Mouse (Mus musculus) brain, embryonic 18.5 days (tissue): Measurements from ENCODE around the gene Fbxl3.

Source experiments
- DNase-seq: peaks from one replicate; pipeline ENCODE4 v3.0.0-alpha.2; 2012; ENCODE audit warnings: low read depth, low spot score

Gene Fbxl3

GRCm38 (mm10) chr14:103099238-103099933 is at the start of gene Fbxl3:
Gene Fbxl3 (minus strand): TSS chr14:103099566.
- peak; percentile 40 for DNase-seq

GRCm38 (mm10) chr14:103131991-103132390 is 32.6 kb upstream of the Fbxl3 start:
- no peak for DNase-seq

GRCm38 (mm10) chr14:103125756-103126155 is 26.4 kb upstream of the Fbxl3 start:
- DNase-seq, result no peak

- no peak for DNase-seq
Observed at GRCm38 (mm10) chr14:103114994-103115670, 15.8 kb upstream of the Fbxl3 start.

GRCm38 (mm10) chr14:103112606-103113363 is 13.4 kb upstream of the Fbxl3 start:
- no peak for DNase-seq

GRCm38 (mm10) chr14:103109971-103110370 is 10.6 kb upstream of the Fbxl3 start:
- no peak for DNase-seq

GRCm38 (mm10) chr14:103106301-103106700 is 6.9 kb upstream of the Fbxl3 start:
- DNase-seq, result no peak

GRCm38 (mm10) chr14:103102731-103103335 is 3.5 kb upstream of the Fbxl3 start:
- DNase-seq, result no peak

- no peak for DNase-seq
Observed at GRCm38 (mm10) chr14:103102246-103102645, 2.9 kb upstream of the Fbxl3 start.

- DNase-seq, result no peak
Observed at GRCm38 (mm10) chr14:103101171-103101570, 1.8 kb upstream of the Fbxl3 start.

GRCm38 (mm10) chr14:103100296-103100695 is 930 bp upstream of the Fbxl3 start:
- no peak for DNase-seq

GRCm38 (mm10) chr14:103098587-103099235 is 655 bp downstream of the Fbxl3 start:
- peak; percentile 28 for DNase-seq

- no peak for DNase-seq
Observed at GRCm38 (mm10) chr14:103098213-103098586, 1.2 kb downstream of the Fbxl3 start.

GRCm38 (mm10) chr14:103096621-103097020 is 2.7 kb downstream of the Fbxl3 start:
- DNase-seq, result no peak

GRCm38 (mm10) chr14:103095826-103096225 is 3.5 kb downstream of the Fbxl3 start:
- DNase-seq, result no peak

GRCm38 (mm10) chr14:103095036-103095435 is 4.3 kb downstream of the Fbxl3 start:
- DNase-seq, result no peak

- DNase-seq, result no peak
Observed at GRCm38 (mm10) chr14:103093670-103094069, 5.7 kb downstream of the Fbxl3 start.

- DNase-seq, result no peak
Observed at GRCm38 (mm10) chr14:103093236-103093635, 6.1 kb downstream of the Fbxl3 start.

GRCm38 (mm10) chr14:103088624-103089023 is 10.7 kb downstream of the Fbxl3 start:
- DNase-seq, result no peak

- no peak for DNase-seq
Observed at GRCm38 (mm10) chr14:103087846-103088245, 11.5 kb downstream of the Fbxl3 start.

- DNase-seq, result no peak
Observed at GRCm38 (mm10) chr14:103086671-103087324, 12.6 kb downstream of the Fbxl3 start.
